Mouse (Mus musculus) thymus, adult 2 months (tissue): ENCODE data around the gene Mthfr. TPM values are rescaled to one million over a fixed set of nuclear protein-coding genes. Genes with fewer than 3 reads are reported as not detected.

Source experiments
- DNase-seq: peaks from one replicate; pipeline ENCODE4 v3.0.0; 2021
- H3K27ac ChIP-seq: fragments of 200-500 bp; 2 replicates; pipeline ENCODE4 v1.5.1; 2012; ENCODE audit warnings: low read length, control low read depth; ENCODE audit not compliant: control insufficient read depth, insufficient read depth
- H3K27me3 ChIP-seq: fragments of 200-500 bp; 2 replicates; pipeline ENCODE4 v1.6.1; 2012; ENCODE audit warnings: mild to moderate bottlenecking, low read length, moderate library complexity, mixed read lengths; ENCODE audit not compliant: control insufficient read depth, insufficient read depth
- H3K36me3 ChIP-seq: fragments of 200-500 bp; 2 replicates; pipeline ENCODE4 v1.6.1; 2012; ENCODE audit warnings: mild to moderate bottlenecking, low read length, moderate library complexity; ENCODE audit not compliant: control insufficient read depth, insufficient read depth
- H3K4me1 ChIP-seq: fragments of 200-500 bp; replicated peaks from 2 replicates; pipeline ENCODE4 v1.6.1; 2012; ENCODE audit warnings: low read length; ENCODE audit not compliant: control insufficient read depth, insufficient read depth
- H3K4me3 ChIP-seq: fragments of 200-500 bp; 2 replicates; pipeline ENCODE4 v1.5.1; 2012; ENCODE audit warnings: mild to moderate bottlenecking, low read length, control low read depth, moderate library complexity; ENCODE audit not compliant: control insufficient read depth, insufficient read depth
- CTCF ChIP-seq: fragments of 200-500 bp; IDR thresholded peaks from 2 replicates; pipeline ENCODE4 v1.5.1; 2012; ENCODE audit warnings: mild to moderate bottlenecking, control low read depth, low read length, moderate library complexity, borderline replicate concordance; ENCODE audit not compliant: control insufficient read depth, poor library complexity, insufficient read depth; ENCODE audit errors: extremely low read depth
- POLR2A ChIP-seq: fragments of 200-500 bp; IDR thresholded peaks from 2 replicates; pipeline ENCODE4 v1.6.1; 2012; ENCODE audit warnings: mild to moderate bottlenecking, low read length, control low read depth, moderate library complexity; ENCODE audit not compliant: control insufficient read depth, poor library complexity, insufficient read depth; ENCODE audit errors: extremely low read depth
- WGBS: fragments of 180-500 bp; shearing (Covaris S2); methylation state at CpG from one replicate; pipeline ENCODE4 v1.1.7; 2018; 5-methylcytosine and 5-hydroxymethylcytosine counted together
- polyA plus RNA-seq: library from polyadenylated mRNA; depleted of rRNA; stranded (reverse); fragments of >200 nt; gene quantifications from 2 replicates; pipeline ENCODE4 v1.2.3, GENCODE M21; 2012; rRNA removed

Gene Mthfr
- polyA plus RNA-seq, 1 experiment = 30.2 TPM

DNA sequence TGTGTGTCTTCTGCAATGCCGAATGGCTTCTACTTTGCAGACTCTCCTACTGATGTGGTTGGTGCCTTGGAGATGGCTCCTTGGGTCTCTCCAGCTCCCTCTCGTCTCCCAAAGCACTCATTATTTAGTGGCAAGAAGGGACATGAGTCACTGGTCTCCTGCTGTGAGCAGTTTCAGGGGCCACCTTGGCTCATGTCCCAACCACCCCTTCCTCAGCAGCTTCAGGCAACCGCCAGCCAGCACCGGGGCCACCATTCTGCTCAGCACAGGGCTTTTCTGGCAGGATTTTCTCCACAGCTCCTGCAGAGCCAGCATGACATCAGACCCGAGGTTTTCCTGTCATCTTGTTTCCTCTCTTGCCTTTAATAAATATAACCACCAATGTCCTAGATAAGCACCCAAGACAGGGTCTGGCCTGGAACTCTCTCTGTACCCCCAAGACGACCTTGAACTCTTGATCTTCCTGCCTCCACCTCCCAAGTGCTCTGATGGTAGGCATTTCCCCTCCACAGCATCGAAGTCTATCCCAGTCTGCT, 69.8 kb downstream of the Mthfr start:
- H3K36me3 ChIP-seq = no peaks in the 10 kb centered on the region
- no peak for DNase-seq
- no peaks in the 10 kb centered on the region for H3K4me1 ChIP-seq
- 48% methylated on average over 7 of the region's 7 CpGs for WGBS
- no peaks in the 10 kb centered on the region for H3K27me3 ChIP-seq
- no peak overlapping the region for H3K27ac ChIP-seq
- no peak overlapping the region for H3K4me3 ChIP-seq
- TF ChIP-seq CTCF (no peak), POLR2A (no peak)

Other genes starting within 250 kb of the Mthfr start
- gene Zfp984, start 229.3 kb upstream of the Mthfr start, polyA plus RNA-seq = 0.84 and 1.3 TPM in 2 replicates
- 1.3 and 1.5 TPM in 2 replicates for gene Zfp933, start 190.7 kb upstream of the Mthfr start, polyA plus RNA-seq
- gene Miip, start 170.3 kb upstream of the Mthfr start, polyA plus RNA-seq = 167 and 170 TPM in 2 replicates
- 3.0 and 3.7 TPM in 2 replicates for gene Fv1, start 170.1 kb upstream of the Mthfr start, polyA plus RNA-seq
- 40.4 and 50.2 TPM in 2 replicates for gene Mfn2, start 134.4 kb upstream of the Mthfr start, polyA plus RNA-seq
- gene Plod1, start 102.3 kb upstream of the Mthfr start, polyA plus RNA-seq = 21.2 and 28.9 TPM in 2 replicates
- 170 and 174 TPM in 2 replicates for gene 2510039O18Rik, start 98.2 kb upstream of the Mthfr start, polyA plus RNA-seq
- gene Nppb, start 53.3 kb upstream of the Mthfr start, polyA plus RNA-seq = 0.24 and 2.3 TPM in 2 replicates
- 1.6 and 195 TPM in 2 replicates for gene Nppa, start 38.4 kb upstream of the Mthfr start, polyA plus RNA-seq
- gene Clcn6, start 256 bp upstream of the Mthfr start, polyA plus RNA-seq = 37.9 and 39.4 TPM in 2 replicates
- gene Agtrap, start 49.0 kb downstream of the Mthfr start, polyA plus RNA-seq = 98.0 and 106 TPM in 2 replicates
- 32.9 and 37.7 TPM in 2 replicates for gene Mad2l2, start 91.3 kb downstream of the Mthfr start, polyA plus RNA-seq
- gene Draxin, start 91.6 kb downstream of the Mthfr start, polyA plus RNA-seq = 0.26 and 0.34 TPM in 2 replicates
- gene Fbxo6, start 113.1 kb downstream of the Mthfr start, polyA plus RNA-seq = 41.8 and 50.9 TPM in 2 replicates
- gene Fbxo44, start 121.4 kb downstream of the Mthfr start, polyA plus RNA-seq = 31.2 and 34.5 TPM in 2 replicates
- 0.66 and 1.5 TPM in 2 replicates for gene Fbxo2, start 121.5 kb downstream of the Mthfr start, polyA plus RNA-seq
- 0.04 and 0.26 TPM in 2 replicates for gene Disp3, start 248.9 kb downstream of the Mthfr start, polyA plus RNA-seq